Mouse (Mus musculus): Measurements from ENCODE around the gene Slc37a2. TPM values are rescaled to one million over a fixed set of nuclear protein-coding genes. Genes with fewer than 3 reads are reported as not detected.

The Slc37a2 gene
- polyA plus RNA-seq, 1 experiment from 2014 or later = 2.0 TPM

- Histone ChIP-seq H3K4me2 (replicated peaks) (no peak overlapping the region), H3K27me3 (no peaks in the 10 kb centered on the region), H3K27ac (no peak overlapping the region), H3K9ac (no peak overlapping the region), H3K4me1 (no peaks in the 10 kb centered on the region; the same call in 1 of the 2 replicates), H3K36me3 (no peaks in the 10 kb centered on the region), H3K9me3 (no peaks in the 10 kb centered on the region), H3K4me3 (no peak overlapping the region)
- WGBS = 56% methylated on average over 2 of the region's 2 CpGs
- no peak for ATAC-seq (ENCODE audit: insufficient number of reproducible peaks, insufficient read depth, low FRiP score, low TSS enrichment)
Observed at GRCm38 (mm10) chr9:37245404-37245803, 10.1 kb downstream of the Slc37a2 start.

- no peaks in the 10 kb centered on the region for H3K27me3 ChIP-seq
- H3K9ac ChIP-seq = no peak overlapping the region
- H3K36me3 ChIP-seq = no peaks in the 10 kb centered on the region
- no peaks in the 10 kb centered on the region for H3K9me3 ChIP-seq
- H3K27ac ChIP-seq = no peak overlapping the region
- WGBS = 84% methylated on average over 1 of the region's 1 CpGs
- H3K4me1 ChIP-seq = no peaks in the 10 kb centered on the region; the same call in 1 of the 2 replicates
- no peak; the same call in 1 of the 2 replicates for ATAC-seq (ENCODE audit: insufficient number of reproducible peaks, insufficient read depth, low FRiP score, low TSS enrichment)
- no peak overlapping the region for H3K4me3 ChIP-seq
- no peak overlapping the region for H3K4me2 ChIP-seq (replicated peaks)
Observed at GRCm38 (mm10) chr9:37244600-37244999, 10.9 kb downstream of the Slc37a2 start.

GRCm38 (mm10) chr9:37242764-37243163, 12.8 kb downstream of the Slc37a2 start:
- Histone ChIP-seq H3K9me3 (no peaks in the 10 kb centered on the region), H3K4me1 (no peaks in the 10 kb centered on the region; the same call in 1 of the 2 replicates), H3K27ac (no peak overlapping the region), H3K4me2 (replicated peaks) (no peak overlapping the region), H3K27me3 (no peaks in the 10 kb centered on the region), H3K36me3 (no peaks in the 10 kb centered on the region), H3K4me3 (no peak overlapping the region), H3K9ac (no peak overlapping the region)
- 87% methylated on average over 3 of the region's 3 CpGs for WGBS
- ATAC-seq (ENCODE audit: insufficient number of reproducible peaks, insufficient read depth, low FRiP score, low TSS enrichment) = no peak

- Histone ChIP-seq H3K4me1 (peaks cover 7% of the 10 kb centered on the region; the same call in 1 of the 2 replicates), H3K9ac (no peak overlapping the region), H3K4me3 (no peak overlapping the region), H3K36me3 (0 out of 2 replicates have a peak, but pooled peaks cover 6% of the 10 kb centered on the region), H3K4me2 (replicated peaks) (no peak overlapping the region), H3K27me3 (no peaks in the 10 kb centered on the region), H3K27ac (no peak overlapping the region), H3K9me3 (no peaks in the 10 kb centered on the region)
- WGBS = 65% methylated on average over 4 of the region's 4 CpGs
- no peak for ATAC-seq (ENCODE audit: insufficient number of reproducible peaks, insufficient read depth, low FRiP score, low TSS enrichment)
Observed at GRCm38 (mm10) chr9:37235951-37236737, 19.4 kb downstream of the Slc37a2 start.

GRCm38 (mm10) chr9:37232201-37233195, 23.0 kb downstream of the Slc37a2 start:
- Histone ChIP-seq H3K27ac (no peak overlapping the region), H3K9ac (no peak overlapping the region), H3K27me3 (no peaks in the 10 kb centered on the region), H3K9me3 (no peaks in the 10 kb centered on the region), H3K4me2 (replicated peaks) (no peak overlapping the region), H3K4me3 (no peak overlapping the region), H3K4me1 (peaks cover 7% of the 10 kb centered on the region; the same call in 1 of the 2 replicates), H3K36me3 (0 out of 2 replicates have a peak, but pooled peaks cover 6% of the 10 kb centered on the region)
- ATAC-seq (ENCODE audit: insufficient number of reproducible peaks, insufficient read depth, low FRiP score, low TSS enrichment) = no peak
- WGBS = 48% methylated on average over 22 of the region's 22 CpGs

- Histone ChIP-seq H3K36me3 (0 out of 2 replicates have a peak, but pooled peaks cover 3% of the 10 kb centered on the region), H3K9ac (no peak overlapping the region), H3K27me3 (no peaks in the 10 kb centered on the region), H3K9me3 (no peaks in the 10 kb centered on the region), H3K27ac (no peak overlapping the region), H3K4me3 (no peak overlapping the region), H3K4me1 (peaks cover 7% of the 10 kb centered on the region; the same call in 1 of the 2 replicates), H3K4me2 (replicated peaks) (no peak overlapping the region)
- 92% methylated on average over 9 of the region's 9 CpGs for WGBS
- no peak for ATAC-seq (ENCODE audit: insufficient number of reproducible peaks, insufficient read depth, low FRiP score, low TSS enrichment)
Observed at GRCm38 (mm10) chr9:37230486-37231195, 24.9 kb downstream of the Slc37a2 start.

GRCm38 (mm10) chr9:37229880-37230325, 25.6 kb downstream of the Slc37a2 start:
- peaks cover 7% of the 10 kb centered on the region; the same call in 1 of the 2 replicates for H3K4me1 ChIP-seq
- no peak overlapping the region for H3K9ac ChIP-seq
- no peaks in the 10 kb centered on the region for H3K36me3 ChIP-seq
- 4% methylated on average over 1 of the region's 1 CpGs for whole genome bisulfite sequencing
- H3K27ac ChIP-seq = no peak overlapping the region
- H3K4me3 ChIP-seq = no peak overlapping the region
- H3K4me2 ChIP-seq (replicated peaks) = no peak overlapping the region
- H3K27me3 ChIP-seq = no peaks in the 10 kb centered on the region
- ATAC-seq (ENCODE audit: insufficient number of reproducible peaks, insufficient read depth, low FRiP score, low TSS enrichment) = peak; percentile 58; the same call in 1 of the 2 replicates
- no peaks in the 10 kb centered on the region for H3K9me3 ChIP-seq

GRCm38 (mm10) chr9:37225581-37225980, 30.0 kb downstream of the Slc37a2 start:
- Histone ChIP-seq H3K36me3 (peaks cover 6% of the 10 kb centered on the region), H3K9ac (no peak overlapping the region), H3K9me3 (no peaks in the 10 kb centered on the region), H3K4me1 (no peaks in the 10 kb centered on the region), H3K27me3 (no peaks in the 10 kb centered on the region), H3K4me2 (replicated peaks) (no peak overlapping the region), H3K27ac (no peak overlapping the region), H3K4me3 (no peak overlapping the region)
- no peak for ATAC-seq (ENCODE audit: insufficient number of reproducible peaks, insufficient read depth, low FRiP score, low TSS enrichment)
- 74% methylated on average over 1 of the region's 1 CpGs for WGBS

- no peak overlapping the region for H3K9ac ChIP-seq
- H3K4me1 ChIP-seq = no peaks in the 10 kb centered on the region
- H3K27ac ChIP-seq = no peak overlapping the region
- H3K36me3 ChIP-seq = peaks cover 14% of the 10 kb centered on the region
- H3K9me3 ChIP-seq = no peaks in the 10 kb centered on the region
- H3K4me3 ChIP-seq = no peak overlapping the region
- no peaks in the 10 kb centered on the region for H3K27me3 ChIP-seq
- 80% methylated on average over 8 of the region's 8 CpGs for WGBS
- no peak for ATAC-seq (ENCODE audit: insufficient number of reproducible peaks, insufficient read depth, low FRiP score, low TSS enrichment)
- H3K4me2 ChIP-seq (replicated peaks) = no peak overlapping the region
Observed at GRCm38 (mm10) chr9:37220755-37221154, 34.8 kb downstream of the Slc37a2 start.

- no peak overlapping the region for H3K27ac ChIP-seq
- no peak for ATAC-seq (ENCODE audit: insufficient number of reproducible peaks, insufficient read depth, low FRiP score, low TSS enrichment)
- no peaks in the 10 kb centered on the region for H3K27me3 ChIP-seq
- no peak overlapping the region for H3K4me3 ChIP-seq
- H3K36me3 ChIP-seq = peaks cover 8% of the 10 kb centered on the region; the same call in 1 of the 2 replicates
- H3K4me1 ChIP-seq = no peaks in the 10 kb centered on the region
- no peak overlapping the region for H3K9ac ChIP-seq
- no peaks in the 10 kb centered on the region for H3K9me3 ChIP-seq
- WGBS = 87% methylated on average over 9 of the region's 9 CpGs
- H3K4me2 ChIP-seq (replicated peaks) = no peak overlapping the region
Observed at GRCm38 (mm10) chr9:37214327-37215060, 41.0 kb downstream of the Slc37a2 start.

Data from embryonic facial prominence, embryonic 12.5 days (tissue).